Mouse (Mus musculus) heart, embryonic 14.5 days (tissue): ENCODE results near the gene Nfib. TPM values are rescaled to one million over a fixed set of nuclear protein-coding genes. Genes with fewer than 3 reads are reported as not detected.

Experiments
- ATAC-seq: fragments of 200-750 bp; cut with Nextera tagmentation; 2 replicates; pipeline ENCODE4 v1.8.0; 2017; ENCODE audit warnings: low read depth, moderate TSS enrichment; ENCODE audit not compliant: insufficient number of reproducible peaks, insufficient read depth, low FRiP score
- H3K27ac ChIP-seq, 2 experiments: fragments of 200-500 bp in 1 of 2; fragments of 300-500 bp in 1 of 2; sonication (generic) in 1 of 2; replicated peaks in 1 of 2; 2 replicates each; pipeline ENCODE4 v1.5.1; 2012 to 2014; ENCODE audit warnings: low read depth in 2 of 2, low read length in 2 of 2, control low read depth in 1 of 2, mild to moderate bottlenecking in 1 of 2, mixed read lengths in 1 of 2; ENCODE audit not compliant: control insufficient read depth in 1 of 2, insufficient read depth in 1 of 2
- H3K27me3 ChIP-seq: fragments of 300-500 bp; sonication (generic); 2 replicates; pipeline ENCODE4 v1.6.1; 2014; ENCODE audit warnings: mild to moderate bottlenecking, low read length, control low read depth; ENCODE audit not compliant: control insufficient read depth, insufficient read depth
- H3K36me3 ChIP-seq: fragments of 300-500 bp; sonication (generic); 2 replicates; pipeline ENCODE4 v1.6.1; 2014; ENCODE audit warnings: mild to moderate bottlenecking, control low read depth, low read length, mixed read lengths; ENCODE audit not compliant: control insufficient read depth, insufficient read depth
- H3K4me1 ChIP-seq, 2 experiments: fragments of 200-500 bp in 1 of 2; fragments of 300-500 bp in 1 of 2; sonication (generic) in 1 of 2; 2 replicates each; pipeline ENCODE4 v1.6.1; 2012 to 2014; ENCODE audit warnings: low read length in 2 of 2, control low read depth in 1 of 2, mixed read lengths in 1 of 2; ENCODE audit not compliant: control insufficient read depth in 2 of 2, insufficient read depth in 2 of 2
- H3K4me2 ChIP-seq: fragments of 300-500 bp; sonication (generic); 2 replicates; pipeline ENCODE4 v1.6.1; 2014; ENCODE audit warnings: mild to moderate bottlenecking, low read length
- H3K4me3 ChIP-seq, 2 experiments: fragments of 200-500 bp in 1 of 2; fragments of 300-500 bp in 1 of 2; sonication (generic) in 1 of 2; 2 replicates each; pipeline ENCODE4 v1.5.1; 2012 to 2014; ENCODE audit warnings: low read length in 2 of 2, mild to moderate bottlenecking in 2 of 2, control low read depth in 1 of 2, low read depth in 1 of 2, moderate library complexity in 1 of 2; ENCODE audit not compliant: control insufficient read depth in 1 of 2, insufficient read depth in 1 of 2
- H3K9ac ChIP-seq: fragments of 300-500 bp; sonication (generic); 2 replicates; pipeline ENCODE4 v1.6.1; 2014; ENCODE audit warnings: mild to moderate bottlenecking, low read length
- H3K9me3 ChIP-seq: fragments of 300-500 bp; sonication (generic); 2 replicates; pipeline ENCODE4 v1.6.1; 2016; ENCODE audit warnings: low read length, control low read depth; ENCODE audit not compliant: control insufficient read depth
- WGBS: fragments of 180-500 bp; shearing (Covaris S2); extraction: QIAGEN DNeasy Blood & Tissue Kit; methylation state at CpG from one replicate; pipeline ENCODE4 v1.1.7; 2014; 5-methylcytosine and 5-hydroxymethylcytosine counted together
- polyA plus RNA-seq: library from polyadenylated mRNA; unstranded; fragments of >200 nt; fragmentation: Nextera tagmentation; extraction: Ambion mirVana; gene quantifications from 2 replicates; pipeline ENCODE4 v1.2.1, GENCODE M21; 2014

The Nfib gene
- polyA plus RNA-seq, 1 experiment from 2014 or later = 79.8 TPM

- Histone ChIP-seq H3K36me3 (no peaks in the 10 kb centered on the region), H3K4me2 (no peak overlapping the region), H3K4me3 (no peak overlapping the region), H3K4me1 (peaks cover 8 to 14% of the 10 kb centered on the region in 2 experiments; a peak in 2 of 4 replicates), H3K9ac (no peak overlapping the region), H3K27me3 (no peaks in the 10 kb centered on the region), H3K27ac (no peak overlapping the region), H3K9me3 (no peaks in the 10 kb centered on the region)
- 86% methylated on average over 5 of the region's 5 CpGs for WGBS
- ATAC-seq = no peak
Observed at GRCm38 (mm10) chr4:82615712-82616111, 89.8 kb downstream of the Nfib start.

GRCm38 (mm10) chr4:82614466-82614805, 91.1 kb downstream of the Nfib start:
- H3K4me3 ChIP-seq = no peak overlapping the region
- no peak for ATAC-seq
- H3K4me1 ChIP-seq = peaks cover 14% of the 10 kb centered on the region in 2 experiments; a peak in 2 of 4 replicates
- H3K9ac ChIP-seq = no peak overlapping the region; the same call in 1 of the 2 replicates
- H3K27me3 ChIP-seq = no peaks in the 10 kb centered on the region
- H3K9me3 ChIP-seq = no peaks in the 10 kb centered on the region
- H3K27ac ChIP-seq = no peak overlapping the region
- 41% methylated on average over 7 of the region's 7 CpGs for WGBS
- H3K36me3 ChIP-seq = no peaks in the 10 kb centered on the region
- H3K4me2 ChIP-seq = no peak overlapping the region

DNA sequence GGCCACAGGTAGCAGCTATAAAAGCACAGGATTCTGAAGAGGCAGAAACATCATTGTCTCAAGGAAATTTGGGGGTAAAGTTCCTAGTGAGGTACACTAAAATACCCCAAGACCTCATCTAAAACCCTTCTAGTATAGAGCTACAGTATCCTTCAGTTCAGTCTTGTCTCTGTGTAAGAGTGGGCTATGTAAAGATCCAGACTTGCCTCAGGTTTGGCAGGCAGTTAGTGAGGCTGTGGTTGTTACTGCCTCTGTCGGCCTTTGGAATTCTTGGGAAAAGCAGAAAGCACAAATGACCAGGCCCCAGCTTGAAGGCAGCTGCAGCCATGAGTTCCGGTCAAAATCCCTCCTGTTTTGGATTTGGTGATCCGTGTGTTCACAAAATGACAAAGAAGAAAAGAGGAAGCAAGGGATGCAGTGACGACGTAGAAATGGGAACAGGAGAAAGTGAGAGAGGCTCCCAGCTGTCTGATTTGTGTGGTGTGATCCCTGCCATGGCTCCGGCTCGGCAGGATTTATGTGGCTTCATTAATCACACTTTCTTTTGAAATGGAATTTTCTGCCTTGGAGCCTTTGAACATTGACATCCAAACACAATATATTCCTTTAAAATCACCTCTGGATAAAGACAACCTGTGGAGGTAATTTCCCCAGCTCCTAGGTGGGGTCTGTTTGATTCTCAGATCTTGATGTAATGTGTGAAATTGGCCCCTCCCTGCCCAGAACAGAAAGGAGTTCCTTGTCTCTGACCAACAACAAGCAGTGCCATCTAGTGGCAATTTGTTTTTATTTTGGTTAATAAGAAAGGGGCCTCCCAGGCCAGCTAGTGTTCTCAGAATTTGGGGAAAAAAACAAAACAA, 91.7 kb downstream of the Nfib start:
- Histone ChIP-seq H3K9ac (no peak overlapping the region), H3K4me3 (no peak overlapping the region), H3K36me3 (no peaks in the 10 kb centered on the region), H3K4me1 (peaks cover 12 to 14% of the 10 kb centered on the region in 2 experiments; a peak in 2 of 4 replicates), H3K27ac (no peak overlapping the region), H3K9me3 (no peaks in the 10 kb centered on the region), H3K27me3 (no peaks in the 10 kb centered on the region), H3K4me2 (no peak overlapping the region)
- no peak for ATAC-seq
- WGBS = 54% methylated on average over 7 of the region's 7 CpGs

- H3K27ac ChIP-seq = no peak overlapping the region
- H3K4me3 ChIP-seq = no peak overlapping the region
- H3K4me1 ChIP-seq = peaks cover 6 to 12% of the 10 kb centered on the region in 2 experiments; a peak in 2 of 4 replicates
- H3K9me3 ChIP-seq = no peaks in the 10 kb centered on the region
- H3K36me3 ChIP-seq = no peaks in the 10 kb centered on the region
- 72% methylated on average over 4 of the region's 4 CpGs for WGBS
- no peak overlapping the region for H3K9ac ChIP-seq
- H3K27me3 ChIP-seq = no peaks in the 10 kb centered on the region
- ATAC-seq = no peak
- H3K4me2 ChIP-seq = no peak overlapping the region
Observed at GRCm38 (mm10) chr4:82609676-82610075, 95.9 kb downstream of the Nfib start.

- 78% methylated on average over 9 of the region's 9 CpGs for WGBS
- H3K27ac ChIP-seq = no peak overlapping the region
- no peaks in the 10 kb centered on the region for H3K36me3 ChIP-seq
- H3K27me3 ChIP-seq = no peaks in the 10 kb centered on the region
- H3K4me1 ChIP-seq = peaks cover 7 to 11% of the 10 kb centered on the region in 2 experiments; a peak in 2 of 4 replicates
- no peak for ATAC-seq
- no peak overlapping the region for H3K4me3 ChIP-seq
- no peaks in the 10 kb centered on the region for H3K9me3 ChIP-seq
- H3K4me2 ChIP-seq = no peak overlapping the region
- no peak overlapping the region for H3K9ac ChIP-seq
Observed at GRCm38 (mm10) chr4:82608768-82609610, 96.6 kb downstream of the Nfib start.

DNA sequence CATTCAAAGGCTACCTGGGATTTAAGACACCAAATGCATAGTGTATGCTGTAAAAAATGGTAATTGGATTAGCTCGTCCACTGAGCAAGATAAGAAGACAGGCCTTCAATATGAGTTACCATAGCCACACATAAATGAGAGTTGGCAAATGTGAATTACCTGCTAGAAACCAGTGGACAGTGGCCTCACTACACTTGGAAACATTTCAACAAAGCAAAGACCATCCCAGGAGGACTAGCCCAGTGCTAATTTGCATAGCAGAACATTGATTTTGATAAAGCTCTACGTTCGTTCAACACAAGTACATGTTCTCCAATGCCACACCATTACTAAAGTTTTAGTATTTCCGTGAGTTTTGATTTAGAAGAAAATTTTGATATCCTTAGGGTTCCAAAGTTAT, 98.3 kb downstream of the Nfib start:
- Histone ChIP-seq H3K4me2 (no peak overlapping the region), H3K27ac (no peak overlapping the region), H3K36me3 (no peaks in the 10 kb centered on the region), H3K9ac (no peak overlapping the region), H3K4me1 (peaks cover 4 to 6% of the 10 kb centered on the region in 2 experiments; a peak in 2 of 4 replicates), H3K27me3 (no peaks in the 10 kb centered on the region), H3K4me3 (no peak overlapping the region), H3K9me3 (no peaks in the 10 kb centered on the region)
- 81% methylated on average over 4 of the region's 4 CpGs for WGBS
- ATAC-seq = no peak

GRCm38 (mm10) chr4:82606351-82606750, 99.2 kb downstream of the Nfib start:
- H3K4me2 ChIP-seq = no peak overlapping the region
- no peak for ATAC-seq
- no peaks in the 10 kb centered on the region for H3K27me3 ChIP-seq
- H3K36me3 ChIP-seq = no peaks in the 10 kb centered on the region
- H3K27ac ChIP-seq = no peak overlapping the region
- 82% methylated on average over 9 of the region's 9 CpGs for WGBS
- H3K4me1 ChIP-seq = peaks cover 4 to 6% of the 10 kb centered on the region in 2 experiments; a peak in 2 of 4 replicates
- H3K4me3 ChIP-seq = no peak overlapping the region
- H3K9me3 ChIP-seq = peaks cover 4% of the 10 kb centered on the region; the same call in 1 of the 2 replicates
- H3K9ac ChIP-seq = no peak overlapping the region
